Mouse (Mus musculus) hindbrain, postnatal 0 days (tissue): ENCODE data around the gene C77080. TPM values are rescaled to one million over a fixed set of nuclear protein-coding genes. Genes with fewer than 3 reads are reported as not detected.

Experiments
- ATAC-seq: fragments of 200-750 bp; cut with Nextera tagmentation; 2 replicates; pipeline ENCODE4 v1.8.0; 2017; ENCODE audit warnings: mild to moderate bottlenecking, moderate TSS enrichment, moderate library complexity
- DNase-seq: peaks from one replicate; pipeline ENCODE4 v3.0.0-alpha.2; 2015; ENCODE audit warnings: low spot score
- H3K27ac ChIP-seq: fragments of 300-500 bp; sonication (generic); 2 replicates; pipeline ENCODE4 v1.5.1; 2014; ENCODE audit warnings: mild to moderate bottlenecking
- H3K27me3 ChIP-seq: fragments of 300-500 bp; sonication (generic); 2 replicates; pipeline ENCODE4 v1.6.1; 2014; ENCODE audit warnings: low read length, mixed read lengths; ENCODE audit not compliant: insufficient read depth
- H3K36me3 ChIP-seq: fragments of 300-500 bp; sonication (generic); 2 replicates; pipeline ENCODE4 v1.6.1; 2014; ENCODE audit warnings: low read length, mixed read lengths; ENCODE audit not compliant: insufficient read depth
- H3K4me1 ChIP-seq: fragments of 300-500 bp; sonication (generic); 2 replicates; pipeline ENCODE4 v1.6.1; 2014; ENCODE audit warnings: antibody characterized with exemption, low read length, mixed read lengths; ENCODE audit not compliant: insufficient read depth
- H3K4me2 ChIP-seq: fragments of 300-500 bp; sonication (generic); 2 replicates; pipeline ENCODE4 v1.6.1; 2014; ENCODE audit warnings: low read depth, mild to moderate bottlenecking, low read length, moderate library complexity, mixed read lengths
- H3K4me3 ChIP-seq: fragments of 300-500 bp; sonication (generic); 2 replicates; pipeline ENCODE4 v1.5.1; 2014; ENCODE audit warnings: low read length
- H3K9ac ChIP-seq: fragments of 300-500 bp; sonication (generic); replicated peaks from 2 replicates; pipeline ENCODE4 v1.6.1; 2014; ENCODE audit warnings: mild to moderate bottlenecking, low read length, moderate library complexity, mixed read lengths
- H3K9me3 ChIP-seq: fragments of 300-500 bp; sonication (generic); 2 replicates; pipeline ENCODE4 v1.6.1; 2016; ENCODE audit warnings: low read length, mixed read lengths
- CTCF ChIP-seq: IDR thresholded peaks from 2 replicates; pipeline ENCODE4 v1.5.1; 2016; ENCODE audit warnings: antibody characterized with exemption, control low read depth, low read depth
- WGBS: fragments of 180-500 bp; shearing (Covaris S2); extraction: QIAGEN DNeasy Blood & Tissue Kit; methylation state at CpG from one replicate; pipeline ENCODE4 v1.1.7; 2014; 5-methylcytosine and 5-hydroxymethylcytosine counted together
- polyA plus RNA-seq: library from polyadenylated mRNA; unstranded; fragments of >200 nt; fragmentation: Nextera tagmentation; extraction: Ambion mirVana; gene quantifications from 2 replicates; pipeline ENCODE4 v1.2.1, GENCODE M21; 2015
- total RNA-seq: library from RNA; depleted of rRNA; stranded (reverse); fragments of >200 nt; gene quantifications from 2 replicates; pipeline ENCODE4 v1.2.3, GENCODE M21; 2014

The C77080 gene
- total and polyA plus RNA-seq, 2 experiments from 2014 or later = 5.3 to 29.0 TPM

DNA sequence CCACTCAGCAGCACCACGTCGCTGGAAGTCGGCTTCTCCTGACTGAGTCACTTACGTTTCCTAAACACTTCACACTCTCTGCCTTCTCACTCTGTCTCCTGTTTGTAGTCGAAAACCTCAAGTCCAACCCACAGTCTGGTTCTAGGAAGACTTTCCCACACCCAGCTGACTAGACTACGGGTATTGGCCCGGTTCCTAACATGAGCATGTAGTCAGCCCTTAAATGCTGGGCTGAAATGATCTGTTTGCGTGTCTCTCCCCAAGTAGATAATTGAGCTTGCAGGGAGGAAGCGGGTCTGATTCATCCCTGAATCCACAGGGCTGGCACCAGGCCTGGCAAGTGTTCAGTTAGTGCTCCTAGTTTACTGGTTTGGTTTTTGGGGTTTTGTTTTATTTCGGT is 56.5 kb downstream of the C77080 start:
- H3K9me3 ChIP-seq = no peaks in the 10 kb centered on the region
- no peaks in the 10 kb centered on the region for H3K4me1 ChIP-seq
- peaks cover 61% of the 10 kb centered on the region for H3K36me3 ChIP-seq
- H3K4me3 ChIP-seq = no peak overlapping the region
- no peak for ATAC-seq
- WGBS = 94% methylated on average over 10 of the region's 10 CpGs
- no peaks in the 10 kb centered on the region for H3K27me3 ChIP-seq
- DNase-seq = no peak
- no peak overlapping the region for H3K27ac ChIP-seq
- no peak for TF ChIP-seq CTCF
- no peak overlapping the region for H3K4me2 ChIP-seq
- H3K9ac ChIP-seq = no peak overlapping the region

DNA sequence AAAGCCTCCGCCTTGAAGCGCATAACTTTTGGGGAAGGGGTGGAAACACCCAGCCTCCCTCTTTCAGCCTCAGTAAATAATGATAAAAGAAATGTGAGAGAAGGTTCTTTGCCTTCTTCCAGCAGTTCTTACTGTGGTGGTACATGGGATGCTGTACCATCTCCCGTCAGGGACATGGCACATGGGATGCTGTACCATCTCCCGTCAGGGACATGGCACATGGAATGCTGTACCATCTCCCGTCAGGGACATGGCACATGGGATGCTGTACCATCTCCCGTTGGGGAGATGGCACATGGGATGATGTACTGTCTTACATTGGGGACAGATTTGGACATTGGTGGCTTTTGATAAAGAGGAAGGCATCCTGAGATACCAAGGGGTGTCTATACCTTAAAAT is 63.7 kb downstream of the C77080 start:
- ATAC-seq (no peak), DNase-seq (no peak)
- Histone ChIP-seq H3K4me3 (no peak overlapping the region), H3K36me3 (peaks cover 37% of the 10 kb centered on the region; the same call in 1 of the 2 replicates), H3K27ac (no peak overlapping the region), H3K4me2 (no peak overlapping the region), H3K9me3 (no peaks in the 10 kb centered on the region), H3K9ac (no peak overlapping the region), H3K4me1 (no peaks in the 10 kb centered on the region), H3K27me3 (no peaks in the 10 kb centered on the region)
- 98% methylated on average over 6 of the region's 6 CpGs for WGBS
- TF ChIP-seq CTCF = no peak

DNA sequence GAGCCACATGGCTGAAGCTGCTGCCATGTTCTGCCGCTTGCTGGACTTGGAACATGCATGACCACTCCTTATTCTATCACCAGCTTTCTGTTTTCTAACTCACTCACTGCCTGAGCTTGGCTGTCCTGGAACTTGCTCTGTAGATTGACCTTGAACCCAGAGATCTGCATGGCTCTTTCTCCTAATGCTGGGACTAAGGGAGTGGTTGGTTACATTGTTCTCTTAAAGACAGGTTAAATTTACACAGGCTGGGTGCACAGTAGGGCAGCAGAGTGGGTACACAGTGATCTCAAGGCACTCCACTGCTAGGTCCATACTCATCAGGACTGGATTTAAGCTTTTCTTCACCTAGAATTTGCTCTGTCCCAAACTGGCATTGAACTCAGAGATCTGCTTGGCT is 66.9 kb downstream of the C77080 start:
- ATAC-seq (no peak), DNase-seq (no peak)
- H3K27ac ChIP-seq = no peak overlapping the region
- H3K4me1 ChIP-seq = peaks cover 11% of the 10 kb centered on the region
- no peak overlapping the region for H3K4me2 ChIP-seq
- WGBS = 97% methylated on average over 1 of the region's 1 CpGs
- TF ChIP-seq CTCF = no peak
- no peaks in the 10 kb centered on the region for H3K9me3 ChIP-seq
- H3K9ac ChIP-seq = no peak overlapping the region
- H3K36me3 ChIP-seq = peaks cover 22% of the 10 kb centered on the region; the same call in 1 of the 2 replicates
- H3K4me3 ChIP-seq = no peak overlapping the region
- no peaks in the 10 kb centered on the region for H3K27me3 ChIP-seq

DNA sequence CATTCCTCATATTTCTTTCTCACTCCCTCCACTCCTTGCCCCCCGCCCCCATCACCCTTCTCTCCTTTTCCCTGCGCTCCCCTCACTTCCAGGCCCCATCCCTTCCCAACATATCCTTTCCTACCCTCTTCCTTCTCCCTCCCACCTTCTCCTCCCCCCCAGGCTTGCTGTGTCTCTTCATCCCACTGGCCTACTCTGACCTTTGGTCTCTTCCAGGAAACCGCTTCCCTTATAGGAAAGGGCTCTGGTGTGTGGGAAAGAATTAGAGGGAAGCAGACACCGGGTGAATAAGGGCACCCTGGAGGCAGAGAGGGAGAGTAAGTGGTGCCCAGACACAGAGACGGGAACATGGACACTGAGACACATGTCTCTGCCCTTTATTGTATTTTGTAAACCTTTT is 69.5 kb downstream of the C77080 start:
- Histone ChIP-seq H3K27ac (no peak overlapping the region), H3K27me3 (no peaks in the 10 kb centered on the region), H3K36me3 (peaks cover 10% of the 10 kb centered on the region; the same call in 1 of the 2 replicates), H3K4me2 (no peak overlapping the region; the same call in 1 of the 2 replicates), H3K4me1 (peaks cover 11% of the 10 kb centered on the region), H3K9ac (no peak overlapping the region), H3K9me3 (no peaks in the 10 kb centered on the region), H3K4me3 (no peak overlapping the region)
- WGBS = 77% methylated on average over 5 of the region's 5 CpGs
- ATAC-seq (no peak), DNase-seq (no peak)
- no peak for TF ChIP-seq CTCF

DNA sequence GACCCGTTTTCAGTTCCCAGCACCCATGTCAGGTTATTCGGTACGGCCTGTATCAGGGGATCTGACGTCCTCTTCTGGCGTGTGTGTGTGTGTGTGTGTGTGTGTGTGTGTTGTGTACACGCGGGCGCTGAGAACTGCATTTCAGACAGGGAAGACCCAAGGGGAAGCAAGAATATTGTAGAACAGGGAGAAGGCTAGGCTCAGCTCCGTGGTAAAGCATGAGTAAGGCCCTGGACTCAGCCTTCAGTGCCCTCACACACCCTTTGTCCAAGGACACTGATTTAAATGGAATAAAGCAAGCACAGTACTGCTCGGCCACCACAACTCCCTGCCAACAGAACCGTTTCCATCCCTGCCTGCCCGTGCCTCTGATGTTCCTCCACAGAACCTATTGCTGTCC is 70.7 kb downstream of the C77080 start:
- 4% methylated on average over 12 of the region's 12 CpGs for WGBS
- no peak for TF ChIP-seq CTCF
- peak; percentile 18 for DNase-seq

DNA sequence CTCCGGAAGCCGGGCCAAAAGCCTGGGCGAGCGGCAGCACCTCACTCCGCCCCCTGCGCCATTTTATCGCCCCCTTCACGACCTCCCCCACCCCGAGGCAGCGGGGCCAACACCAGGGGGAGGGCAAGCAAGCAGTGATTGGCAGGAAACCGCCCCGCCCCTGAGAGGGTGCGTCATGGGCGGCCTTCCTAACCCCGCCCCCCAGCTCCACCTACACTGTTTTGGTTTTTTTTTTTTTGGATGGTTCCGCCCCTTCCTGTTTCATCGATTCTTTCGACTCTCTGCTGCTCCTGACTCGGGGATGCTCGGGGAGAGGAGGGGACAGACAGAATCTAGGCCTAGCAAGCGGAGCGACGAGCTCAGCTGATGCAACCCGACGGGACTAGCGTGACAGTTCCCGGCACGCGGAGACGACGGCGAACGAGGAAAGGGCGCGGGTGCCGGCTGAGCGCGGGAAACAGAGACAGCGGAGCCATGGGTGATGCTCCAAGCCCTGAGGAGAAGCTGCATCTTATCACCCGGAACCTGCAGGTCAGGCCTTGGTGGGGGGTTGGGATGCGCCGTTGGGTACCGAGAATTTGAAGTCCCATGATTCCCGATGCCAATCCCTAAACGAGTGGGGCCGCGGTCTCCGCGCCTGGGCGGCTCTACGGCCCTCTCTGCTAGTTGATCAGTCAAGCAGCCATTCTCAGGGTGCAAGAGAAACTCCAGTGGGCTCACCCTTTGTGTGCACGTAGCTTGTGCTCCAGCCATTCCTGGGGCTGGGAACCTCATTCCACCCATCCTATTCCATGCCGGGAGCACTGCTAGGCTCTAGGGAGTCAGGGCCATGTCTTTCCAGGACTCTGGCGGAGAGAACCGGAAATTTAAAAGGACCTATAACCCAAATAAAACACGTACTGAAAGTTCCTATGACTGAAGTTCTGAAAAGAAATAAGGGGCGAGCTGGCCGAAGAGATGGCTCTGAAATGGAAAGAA is 71.4 kb downstream of the C77080 start, which contains the start of the genes S100pbp and Yars:
Gene S100pbp, minus strand, starts transcription at position 186 of the 978 bp plus-strand sequence.
Gene Yars, plus strand, starts transcription at position 219 of the 978 bp plus-strand sequence.
- H3K27me3 ChIP-seq = no peaks in the 10 kb centered on the region
- under 1% methylated on average over 57 of the region's 58 CpGs for WGBS
- H3K4me1 ChIP-seq = peaks cover 11% of the 10 kb centered on the region
- ATAC-seq = peak; percentile 95
- peak within 1 kb of the TSS; percentile 82 for H3K27ac ChIP-seq
- TF ChIP-seq CTCF = peak; percentile 38
- H3K9me3 ChIP-seq = no peaks in the 10 kb centered on the region
- H3K36me3 ChIP-seq = no peaks in the 10 kb centered on the region
- H3K4me3 ChIP-seq = peak within 1 kb of the TSS; percentile 87
- peak; percentile 99 for DNase-seq
- peak within 1 kb of the TSS; percentile 89 for H3K9ac ChIP-seq
- H3K4me2 ChIP-seq = peak within 1 kb of the TSS; percentile 81

More for the DNA sequence above, 70.7 kb downstream of the C77080 start:
- ATAC-seq = no peak
- Histone ChIP-seq H3K27me3 (no peaks in the 10 kb centered on the region), H3K4me2 (peak overlapping the region; percentile 81), H3K27ac (peak overlapping the region; percentile 82), H3K36me3 (0 out of 2 replicates have a peak, but pooled peaks cover 3% of the 10 kb centered on the region), H3K9ac (peak overlapping the region; percentile 89), H3K4me1 (peaks cover 11% of the 10 kb centered on the region), H3K4me3 (peak overlapping the region; percentile 87), H3K9me3 (no peaks in the 10 kb centered on the region)
